Mouse (Mus musculus) heart, postnatal 0 days (tissue): ENCODE results near the gene Rdx. TPM values are rescaled to one million over a fixed set of nuclear protein-coding genes. Genes with fewer than 3 reads are reported as not detected.

Experiments
- ATAC-seq: fragments of 200-750 bp; cut with Nextera tagmentation; 2 replicates; pipeline ENCODE4 v1.8.0; 2017; ENCODE audit warnings: low read depth, moderate number of reproducible peaks, moderate library complexity; ENCODE audit not compliant: insufficient read depth
- DNase-seq: peaks from one replicate; pipeline ENCODE4 v3.0.0-alpha.2; 2016; ENCODE audit warnings: low spot score
- H3K27ac ChIP-seq: fragments of 300-500 bp; sonication (generic); 2 replicates; pipeline ENCODE4 v1.5.1; 2014; ENCODE audit warnings: low read depth, mild to moderate bottlenecking
- H3K27me3 ChIP-seq: fragments of 300-500 bp; sonication (generic); 2 replicates; pipeline ENCODE4 v1.6.1; 2014; ENCODE audit warnings: low read length, mixed read lengths; ENCODE audit not compliant: control insufficient read depth, insufficient read depth
- H3K36me3 ChIP-seq: fragments of 300-500 bp; sonication (generic); replicated peaks from 2 replicates; pipeline ENCODE4 v1.6.1; 2014; ENCODE audit warnings: low read length, mixed read lengths; ENCODE audit not compliant: control insufficient read depth, insufficient read depth
- H3K4me1 ChIP-seq: fragments of 300-500 bp; sonication (generic); 2 replicates; pipeline ENCODE4 v1.6.1; 2014; ENCODE audit warnings: antibody characterized with exemption; ENCODE audit not compliant: control insufficient read depth, insufficient read depth
- H3K4me2 ChIP-seq: fragments of 300-500 bp; sonication (generic); 2 replicates; pipeline ENCODE4 v1.6.1; 2014; ENCODE audit warnings: low read depth, mild to moderate bottlenecking, low read length, moderate library complexity
- H3K4me3 ChIP-seq: fragments of 300-500 bp; sonication (generic); 2 replicates; pipeline ENCODE4 v1.5.1; 2014; ENCODE audit warnings: low read depth, low read length
- H3K9ac ChIP-seq: fragments of 300-500 bp; sonication (generic); replicated peaks from 2 replicates; pipeline ENCODE4 v1.6.1; 2014; ENCODE audit warnings: low read depth, low read length, mixed read lengths
- H3K9me3 ChIP-seq: fragments of 300-500 bp; sonication (generic); replicated peaks from 2 replicates; pipeline ENCODE4 v1.6.1; 2016; ENCODE audit warnings: low read length; ENCODE audit not compliant: control insufficient read depth
- CTCF ChIP-seq: IDR thresholded peaks from 2 replicates; pipeline ENCODE4 v1.5.1; 2016; ENCODE audit warnings: antibody characterized with exemption, control low read depth, low read depth
- EP300 ChIP-seq: IDR thresholded peaks from 2 replicates; pipeline ENCODE4 v1.6.1; 2016; ENCODE audit warnings: antibody characterized with exemption, low read depth
- WGBS: fragments of 180-500 bp; shearing (Covaris S2); extraction: QIAGEN DNeasy Blood & Tissue Kit; methylation state at CpG from one replicate; pipeline ENCODE4 v1.1.7; 2014; 5-methylcytosine and 5-hydroxymethylcytosine counted together
- polyA plus RNA-seq: library from polyadenylated mRNA; unstranded; fragments of >200 nt; fragmentation: Nextera tagmentation; extraction: Ambion mirVana; gene quantifications from 2 replicates; pipeline ENCODE4 v1.2.1, GENCODE M21; 2015
- total RNA-seq: library from RNA; depleted of rRNA; stranded (reverse); fragments of >200 nt; gene quantifications from 2 replicates; pipeline ENCODE4 v1.2.3, GENCODE M21; 2014; ENCODE audit warnings: low replicate concordance

Rdx gene
- total and polyA plus RNA-seq, 2 experiments from 2014 or later = 102 to 105 TPM

- H3K9me3 ChIP-seq = no peaks in the 10 kb centered on the region
- no peak overlapping the region for H3K9ac ChIP-seq
- no peaks in the 10 kb centered on the region for H3K27me3 ChIP-seq
- no peak overlapping the region for H3K4me3 ChIP-seq
- ATAC-seq = 0 out of 2 replicates have a peak, but pooled peaks have one; percentile 15
- H3K36me3 ChIP-seq = peaks cover 5% of the 10 kb centered on the region
- peak overlapping the region; percentile 25; the same call in 1 of the 2 replicates for H3K27ac ChIP-seq
- no peaks in the 10 kb centered on the region for H3K4me1 ChIP-seq
- DNase-seq = no peak
- 23% methylated on average over 8 of the region's 8 CpGs for WGBS
- TF ChIP-seq EP300 (no peak), CTCF (no peak)
- H3K4me2 ChIP-seq = no peak overlapping the region
These were observed 46.1 kb downstream of the Rdx start for GRCm38 (mm10) chr9:52093108-52093507.

GRCm38 (mm10) chr9:52094016-52094415, 47.0 kb downstream of the Rdx start:
- H3K9me3 ChIP-seq = no peaks in the 10 kb centered on the region
- H3K9ac ChIP-seq = no peak overlapping the region
- no peak overlapping the region for H3K4me3 ChIP-seq
- no peak overlapping the region for H3K4me2 ChIP-seq
- TF ChIP-seq EP300 (no peak), CTCF (no peak)
- no peak overlapping the region for H3K27ac ChIP-seq
- DNase-seq (no peak), ATAC-seq (no peak)
- H3K4me1 ChIP-seq = no peaks in the 10 kb centered on the region
- no peaks in the 10 kb centered on the region for H3K36me3 ChIP-seq
- WGBS = 45% methylated on average over 5 of the region's 5 CpGs
- H3K27me3 ChIP-seq = no peaks in the 10 kb centered on the region

GRCm38 (mm10) chr9:52094471-52094980, 47.6 kb downstream of the Rdx start:
- Histone ChIP-seq H3K4me3 (no peak overlapping the region), H3K4me1 (no peaks in the 10 kb centered on the region), H3K27me3 (no peaks in the 10 kb centered on the region), H3K9me3 (no peaks in the 10 kb centered on the region), H3K36me3 (no peaks in the 10 kb centered on the region), H3K27ac (no peak overlapping the region), H3K4me2 (no peak overlapping the region), H3K9ac (no peak overlapping the region)
- 59% methylated on average over 10 of the region's 10 CpGs for WGBS
- TF ChIP-seq EP300 = no peak
- no peak for TF ChIP-seq CTCF
- DNase-seq (no peak), ATAC-seq (no peak)

GRCm38 (mm10) chr9:52095666-52096065, 48.7 kb downstream of the Rdx start:
- Histone ChIP-seq H3K27ac (no peak overlapping the region), H3K4me1 (no peaks in the 10 kb centered on the region), H3K9me3 (no peaks in the 10 kb centered on the region), H3K4me3 (no peak overlapping the region), H3K4me2 (no peak overlapping the region), H3K36me3 (peaks cover 3% of the 10 kb centered on the region; the same call in 1 of the 2 replicates), H3K27me3 (no peaks in the 10 kb centered on the region), H3K9ac (no peak overlapping the region)
- WGBS = 65% methylated on average over 3 of the region's 3 CpGs
- DNase-seq = no peak
- no peak for TF ChIP-seq EP300
- TF ChIP-seq CTCF = no peak
- no peak for ATAC-seq

- TF ChIP-seq EP300 = no peak
- no peak for TF ChIP-seq CTCF
- DNase-seq (no peak), ATAC-seq (no peak)
- H3K4me1 ChIP-seq = no peaks in the 10 kb centered on the region
- H3K4me3 ChIP-seq = no peak overlapping the region
- H3K36me3 ChIP-seq = peaks cover 7% of the 10 kb centered on the region; the same call in 1 of the 2 replicates
- 65% methylated on average over 1 of the region's 1 CpGs for WGBS
- no peak overlapping the region for H3K27ac ChIP-seq
- H3K27me3 ChIP-seq = no peaks in the 10 kb centered on the region
- no peaks in the 10 kb centered on the region for H3K9me3 ChIP-seq
- H3K9ac ChIP-seq = no peak overlapping the region
- H3K4me2 ChIP-seq = no peak overlapping the region
These were observed 50.4 kb downstream of the Rdx start for GRCm38 (mm10) chr9:52097386-52097785.

GRCm38 (mm10) chr9:52098600-52098999, 51.6 kb downstream of the Rdx start:
- Histone ChIP-seq H3K36me3 (peaks cover 7% of the 10 kb centered on the region; the same call in 1 of the 2 replicates), H3K4me2 (no peak overlapping the region), H3K27me3 (no peaks in the 10 kb centered on the region), H3K27ac (no peak overlapping the region), H3K9me3 (no peaks in the 10 kb centered on the region), H3K4me1 (no peaks in the 10 kb centered on the region), H3K9ac (no peak overlapping the region), H3K4me3 (no peak overlapping the region)
- TF ChIP-seq EP300 (no peak), CTCF (peak; percentile 98)
- DNase-seq (peak; percentile 90), ATAC-seq (peak; percentile 53; the same call in 1 of the 2 replicates)
- WGBS = 3% methylated on average over 7 of the region's 7 CpGs
